Mouse (Mus musculus): Measurements from ENCODE around the gene Crhr1. TPM values are rescaled to one million over a fixed set of nuclear protein-coding genes. Genes with fewer than 3 reads are reported as not detected.

The Crhr1 gene
- polyA plus RNA-seq, 1 experiment from 2014 or later: 0.05 TPM

DNA sequence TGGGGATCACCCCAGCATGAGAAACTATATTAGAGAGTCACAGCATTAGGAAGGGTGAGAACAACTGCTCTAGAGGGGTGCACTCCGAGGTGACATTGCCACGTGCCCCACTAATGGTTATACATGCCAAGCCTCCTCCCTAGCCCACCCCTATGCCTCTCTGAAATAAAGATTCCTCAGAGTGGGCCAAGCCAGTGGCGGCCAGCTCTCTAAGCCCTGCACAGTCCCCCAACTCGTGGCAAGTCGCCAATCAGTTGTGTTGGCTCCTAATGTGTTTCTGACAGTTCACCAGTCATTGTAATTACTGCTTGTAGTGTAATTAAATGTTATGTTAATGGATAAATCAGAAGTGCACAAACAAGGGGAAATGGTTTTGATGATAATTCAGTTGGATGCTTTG, 47.1 kb downstream of the Crhr1 start:
- WGBS: 73% methylated on average over 5 of the region's 5 CpGs
- Histone ChIP-seq H3K27me3 (ENCODE audit: insufficient read depth, low read length) (no peaks in the 10 kb centered on the region), H3K27ac (no peak overlapping the region), H3K36me3 (ENCODE audit: insufficient read depth, low read length) (no peaks in the 10 kb centered on the region), H3K4me1 (replicated peaks; ENCODE audit: insufficient read depth, low read length) (no peaks in the 10 kb centered on the region), H3K9ac (ENCODE audit: low read depth, low read length) (no peak overlapping the region), H3K9me3 (replicated peaks; ENCODE audit: low read length) (no peaks in the 10 kb centered on the region), H3K4me2 (ENCODE audit: low read length) (no peak overlapping the region), H3K4me3 (replicated peaks; ENCODE audit: low read depth, low read length) (no peak overlapping the region)
- DNase-seq (ENCODE audit: low spot score) (no peak), ATAC-seq (replicated peaks; ENCODE audit: low FRiP score, low read depth) (no peak)
- TF ChIP-seq CTCF (IDR thresholded peaks at IDR 0.05; ENCODE audit: low read depth): no peak

GRCm38 (mm10) chr11:104182141-104182540, 49.5 kb downstream of the Crhr1 start:
- no peak overlapping the region for H3K4me2 ChIP-seq (ENCODE audit: low read length)
- no peaks in the 10 kb centered on the region for H3K4me1 ChIP-seq (replicated peaks; ENCODE audit: insufficient read depth, low read length)
- 73% methylated on average over 3 of the region's 3 CpGs for WGBS
- no peaks in the 10 kb centered on the region for H3K27me3 ChIP-seq (ENCODE audit: insufficient read depth, low read length)
- no peaks in the 10 kb centered on the region for H3K36me3 ChIP-seq (ENCODE audit: insufficient read depth, low read length)
- H3K4me3 ChIP-seq (replicated peaks; ENCODE audit: low read depth, low read length): no peak overlapping the region
- no peaks in the 10 kb centered on the region for H3K9me3 ChIP-seq (replicated peaks; ENCODE audit: low read length)
- TF ChIP-seq CTCF (IDR thresholded peaks at IDR 0.05; ENCODE audit: low read depth): no peak
- no peak for ATAC-seq (replicated peaks; ENCODE audit: low FRiP score, low read depth)
- H3K27ac ChIP-seq: no peak overlapping the region
- DNase-seq (ENCODE audit: low spot score): no peak
- H3K9ac ChIP-seq (ENCODE audit: low read depth, low read length): no peak overlapping the region

- no peak within 1 kb of the TSS for H3K9ac ChIP-seq (ENCODE audit: low read depth, low read length)
- DNase-seq (ENCODE audit: low spot score): no peak
- TF ChIP-seq CTCF (IDR thresholded peaks at IDR 0.05; ENCODE audit: low read depth): no peak
- no peaks in the 10 kb centered on the region for H3K4me1 ChIP-seq (replicated peaks; ENCODE audit: insufficient read depth, low read length)
- no peaks in the 10 kb centered on the region for H3K9me3 ChIP-seq (replicated peaks; ENCODE audit: low read length)
- no peak for ATAC-seq (replicated peaks; ENCODE audit: low FRiP score, low read depth)
- H3K27me3 ChIP-seq (ENCODE audit: insufficient read depth, low read length): no peaks in the 10 kb centered on the region
- H3K4me2 ChIP-seq (ENCODE audit: low read length): no peak within 1 kb of the TSS
- WGBS: 68% methylated on average over 13 of the region's 13 CpGs
- H3K4me3 ChIP-seq (replicated peaks; ENCODE audit: low read depth, low read length): no peak within 1 kb of the TSS
- no peaks in the 10 kb centered on the region for H3K36me3 ChIP-seq (ENCODE audit: insufficient read depth, low read length)
- H3K27ac ChIP-seq: no peak within 1 kb of the TSS
Measured at GRCm38 (mm10) chr11:104186135-104186836, 53.6 kb downstream of the Crhr1 start, which contains the start of gene Sppl2c. Sppl2c (plus strand) TSS chr11:104186327.

- no peaks in the 10 kb centered on the region for H3K36me3 ChIP-seq (ENCODE audit: insufficient read depth, low read length)
- no peak overlapping the region for H3K4me2 ChIP-seq (ENCODE audit: low read length)
- H3K4me1 ChIP-seq (replicated peaks; ENCODE audit: insufficient read depth, low read length): no peaks in the 10 kb centered on the region
- H3K27ac ChIP-seq: no peak overlapping the region
- H3K9me3 ChIP-seq (replicated peaks; ENCODE audit: low read length): no peaks in the 10 kb centered on the region
- no peak overlapping the region for H3K4me3 ChIP-seq (replicated peaks; ENCODE audit: low read depth, low read length)
- ATAC-seq (replicated peaks; ENCODE audit: low FRiP score, low read depth): no peak
- H3K9ac ChIP-seq (ENCODE audit: low read depth, low read length): no peak overlapping the region
- 91% methylated on average over 9 of the region's 9 CpGs for WGBS
- DNase-seq (ENCODE audit: low spot score): no peak
- H3K27me3 ChIP-seq (ENCODE audit: insufficient read depth, low read length): no peaks in the 10 kb centered on the region
- no peak for TF ChIP-seq CTCF (IDR thresholded peaks at IDR 0.05; ENCODE audit: low read depth)
Measured at GRCm38 (mm10) chr11:104186837-104187150, 54.1 kb downstream of the Crhr1 start.

DNA sequence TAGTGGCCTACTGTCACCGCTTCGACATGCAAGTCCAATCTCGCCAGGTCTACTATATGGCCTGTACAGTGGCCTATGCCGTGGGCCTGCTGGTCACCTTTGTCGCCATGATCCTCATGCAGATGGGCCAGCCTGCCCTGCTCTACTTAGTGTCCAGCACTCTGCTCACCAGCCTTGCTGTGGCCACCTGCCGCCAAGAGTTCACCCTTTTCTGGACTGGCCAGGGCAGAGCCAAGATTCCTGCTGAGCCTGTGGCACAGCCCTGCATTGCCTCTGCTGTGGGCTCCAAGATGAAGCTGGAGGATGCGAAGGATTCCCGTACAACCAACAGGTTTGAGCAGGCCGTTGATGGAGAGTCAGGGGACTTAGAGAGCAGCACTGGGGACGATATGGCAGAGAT, 55.1 kb downstream of the Crhr1 start:
- no peak overlapping the region for H3K9ac ChIP-seq (ENCODE audit: low read depth, low read length)
- WGBS: 94% methylated on average over 10 of the region's 10 CpGs
- ATAC-seq (replicated peaks; ENCODE audit: low FRiP score, low read depth) (no peak), DNase-seq (ENCODE audit: low spot score) (no peak)
- no peaks in the 10 kb centered on the region for H3K27me3 ChIP-seq (ENCODE audit: insufficient read depth, low read length)
- no peaks in the 10 kb centered on the region for H3K9me3 ChIP-seq (replicated peaks; ENCODE audit: low read length)
- no peaks in the 10 kb centered on the region for H3K4me1 ChIP-seq (replicated peaks; ENCODE audit: insufficient read depth, low read length)
- H3K4me3 ChIP-seq (replicated peaks; ENCODE audit: low read depth, low read length): no peak overlapping the region
- no peak for TF ChIP-seq CTCF (IDR thresholded peaks at IDR 0.05; ENCODE audit: low read depth)
- H3K4me2 ChIP-seq (ENCODE audit: low read length): no peak overlapping the region
- no peaks in the 10 kb centered on the region for H3K36me3 ChIP-seq (ENCODE audit: insufficient read depth, low read length)
- no peak overlapping the region for H3K27ac ChIP-seq

DNA sequence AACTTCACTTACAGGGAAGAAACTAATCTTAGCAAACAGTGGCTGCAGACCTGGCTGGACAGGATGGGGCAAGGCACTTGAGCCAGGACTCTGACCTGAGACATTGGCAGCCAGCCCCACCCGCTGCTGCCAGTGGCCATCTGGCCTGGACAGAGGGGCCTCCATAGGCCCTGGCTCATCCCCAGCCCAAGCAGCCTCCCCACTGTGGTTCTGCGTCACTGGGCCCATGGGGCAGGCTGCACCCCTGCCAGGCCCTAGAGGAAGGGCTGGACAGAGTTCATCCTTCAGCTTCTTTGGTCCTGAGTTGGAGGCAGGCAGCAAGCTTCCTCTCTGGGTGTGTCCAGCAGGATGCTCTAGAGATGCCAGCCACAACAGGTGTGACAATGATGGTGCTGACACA, 57.4 kb downstream of the Crhr1 start:
- ATAC-seq (replicated peaks; ENCODE audit: low FRiP score, low read depth) (no peak), DNase-seq (ENCODE audit: low spot score) (no peak)
- H3K36me3 ChIP-seq (ENCODE audit: insufficient read depth, low read length): no peaks in the 10 kb centered on the region
- no peaks in the 10 kb centered on the region for H3K4me1 ChIP-seq (replicated peaks; ENCODE audit: insufficient read depth, low read length)
- no peak overlapping the region for H3K27ac ChIP-seq
- H3K4me2 ChIP-seq (ENCODE audit: low read length): no peak overlapping the region
- H3K9ac ChIP-seq (ENCODE audit: low read depth, low read length): no peak overlapping the region
- no peak for TF ChIP-seq CTCF (IDR thresholded peaks at IDR 0.05; ENCODE audit: low read depth)
- no peaks in the 10 kb centered on the region for H3K27me3 ChIP-seq (ENCODE audit: insufficient read depth, low read length)
- no peak overlapping the region for H3K4me3 ChIP-seq (replicated peaks; ENCODE audit: low read depth, low read length)
- 77% methylated on average over 2 of the region's 2 CpGs for WGBS
- no peaks in the 10 kb centered on the region for H3K9me3 ChIP-seq (replicated peaks; ENCODE audit: low read length)

GRCm38 (mm10) chr11:104195382-104195781, 62.7 kb downstream of the Crhr1 start:
- DNase-seq (ENCODE audit: low spot score) (no peak), ATAC-seq (replicated peaks; ENCODE audit: low FRiP score, low read depth) (no peak)
- Histone ChIP-seq H3K4me2 (ENCODE audit: low read length) (no peak overlapping the region), H3K9me3 (replicated peaks; ENCODE audit: low read length) (no peaks in the 10 kb centered on the region), H3K27ac (no peak overlapping the region), H3K27me3 (ENCODE audit: insufficient read depth, low read length) (no peaks in the 10 kb centered on the region), H3K9ac (ENCODE audit: low read depth, low read length) (no peak overlapping the region), H3K4me3 (replicated peaks; ENCODE audit: low read depth, low read length) (no peak overlapping the region), H3K4me1 (replicated peaks; ENCODE audit: insufficient read depth, low read length) (no peaks in the 10 kb centered on the region), H3K36me3 (ENCODE audit: insufficient read depth, low read length) (no peaks in the 10 kb centered on the region)
- 71% methylated on average over 11 of the region's 11 CpGs for WGBS
- no peak for TF ChIP-seq CTCF (IDR thresholded peaks at IDR 0.05; ENCODE audit: low read depth)
